Mouse (Mus musculus) ovary, adult 18-20 months (tissue): ENCODE measurements at regions not wholly inside any gene's neighbourhood (a gene's known extent, or its start where the extent isn't known, plus 50 kb on each side); places are given as distances from the start of the nearest gene placed in this dataset.
A peak's percentile ranks its signal among the peaks of the same experiment; 100 is the strongest.

ENCODE experiments used
- DNase-seq: peaks from one replicate; pipeline ENCODE4 v3.0.0; 2022; ENCODE audit warnings: low spot score, mixed read lengths

- no peak for DNase-seq
These were observed 75.8 kb upstream of the Kcnd3 start for GRCm38 (mm10) chr3:105376346-105376745.

- no peak for DNase-seq
These were observed 71.3 kb upstream of the Kcnd3 start for GRCm38 (mm10) chr3:105380818-105381217.

GRCm38 (mm10) chr3:105392611-105393514 lies 59.3 kb upstream of the Kcnd3 start:
- DNase-seq, result peak; percentile 84
